Mouse (Mus musculus): ENCODE results near the gene Nek7. TPM values are rescaled to one million over a fixed set of nuclear protein-coding genes. Genes with fewer than 3 reads are reported as not detected.

Gene Nek7
- polyA plus RNA-seq, 1 experiment: 1.7 TPM

DNA sequence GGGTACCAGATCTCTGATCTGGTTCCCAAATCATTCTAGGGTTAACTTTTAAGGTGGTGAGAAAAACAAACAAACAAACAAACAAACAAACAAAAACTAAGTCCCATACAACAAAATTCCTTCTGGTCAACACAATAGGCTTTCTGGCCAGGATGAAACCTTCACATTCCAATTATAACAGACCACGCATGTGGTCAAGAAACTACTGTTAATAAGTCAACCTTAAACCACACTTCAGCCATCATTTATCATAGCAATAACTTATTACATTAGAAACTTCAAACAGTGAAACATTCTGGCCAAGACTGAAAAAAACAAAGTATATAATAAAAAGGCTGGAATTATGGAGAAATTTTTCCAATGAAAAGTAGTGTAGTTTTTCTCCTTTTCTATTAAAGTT lies 14.6 kb upstream of the Nek7 start:
- Histone ChIP-seq H3K4me3 (ENCODE audit: control insufficient read depth, low read depth, low read length) (no peak overlapping the region), H3K36me3 (ENCODE audit: control insufficient read depth, insufficient read depth, low read length) (no peaks in the 10 kb centered on the region), H3K27ac (ENCODE audit: control insufficient read depth, insufficient read depth, low read depth, low read length) (no peak overlapping the region), H3K27me3 (ENCODE audit: control insufficient read depth, insufficient read depth, low read length) (no peaks in the 10 kb centered on the region), H3K4me1 (ENCODE audit: control insufficient read depth, insufficient read depth, low read length) (no peaks in the 10 kb centered on the region)
- no peak for TF ChIP-seq POLR2A (IDR thresholded peaks at IDR 0.05; ENCODE audit: control insufficient read depth, low read depth, low read length)
- TF ChIP-seq CTCF (IDR thresholded peaks at IDR 0.05; ENCODE audit: control insufficient read depth, insufficient read depth, insufficient replicate concordance, low read depth, low read length): no peak

DNA sequence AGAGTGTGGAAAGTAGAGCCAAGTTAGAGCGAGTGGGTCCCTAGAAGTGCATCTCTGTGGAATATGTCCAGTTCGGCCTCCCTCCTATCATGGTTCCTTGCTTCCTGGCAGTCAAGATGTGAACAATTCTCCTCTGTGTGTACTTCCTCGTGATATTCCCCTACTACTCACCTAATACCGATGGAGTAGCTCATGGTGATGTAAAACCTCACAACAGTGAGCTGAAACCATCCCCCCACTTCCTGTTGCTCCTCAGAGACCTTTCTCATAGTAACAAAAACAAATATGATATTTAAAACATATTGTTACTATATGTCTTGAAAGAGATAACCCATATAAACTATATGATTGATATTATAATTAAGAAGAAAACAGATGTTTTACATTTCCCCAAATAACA lies 9.0 kb upstream of the Nek7 start:
- Histone ChIP-seq H3K4me3 (ENCODE audit: control insufficient read depth, low read depth, low read length) (no peak overlapping the region), H3K36me3 (ENCODE audit: control insufficient read depth, insufficient read depth, low read length) (no peaks in the 10 kb centered on the region), H3K27me3 (ENCODE audit: control insufficient read depth, insufficient read depth, low read length) (no peaks in the 10 kb centered on the region), H3K4me1 (ENCODE audit: control insufficient read depth, insufficient read depth, low read length) (no peaks in the 10 kb centered on the region), H3K27ac (ENCODE audit: control insufficient read depth, insufficient read depth, low read depth, low read length) (no peak overlapping the region)
- TF ChIP-seq POLR2A (IDR thresholded peaks at IDR 0.05; ENCODE audit: control insufficient read depth, low read depth, low read length): no peak
- TF ChIP-seq CTCF (IDR thresholded peaks at IDR 0.05; ENCODE audit: control insufficient read depth, insufficient read depth, insufficient replicate concordance, low read depth, low read length): no peak

DNA sequence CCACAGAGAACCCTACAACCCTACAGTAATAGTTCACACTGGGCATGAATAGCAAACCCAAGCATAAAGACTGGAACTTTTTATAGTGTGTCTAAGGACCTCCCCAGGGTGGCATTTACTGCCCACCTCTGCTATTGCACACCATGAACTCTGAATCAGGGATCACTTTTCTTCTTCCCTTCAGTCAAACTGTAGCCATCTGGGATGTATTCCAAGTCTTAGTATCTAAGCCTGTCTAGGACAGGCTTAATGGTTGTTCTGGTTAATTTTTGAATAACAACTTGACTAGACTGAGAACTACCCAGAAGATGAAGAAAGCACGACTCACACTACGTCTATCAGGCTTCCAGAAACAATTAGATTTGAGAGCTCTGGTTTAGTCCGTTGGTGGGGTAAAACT lies 8.5 kb upstream of the Nek7 start:
- no peaks in the 10 kb centered on the region for H3K36me3 ChIP-seq (ENCODE audit: control insufficient read depth, insufficient read depth, low read length)
- H3K4me1 ChIP-seq (ENCODE audit: control insufficient read depth, insufficient read depth, low read length): no peaks in the 10 kb centered on the region
- H3K27me3 ChIP-seq (ENCODE audit: control insufficient read depth, insufficient read depth, low read length): no peaks in the 10 kb centered on the region
- H3K4me3 ChIP-seq (ENCODE audit: control insufficient read depth, low read depth, low read length): no peak overlapping the region
- no peak for TF ChIP-seq CTCF (IDR thresholded peaks at IDR 0.05; ENCODE audit: control insufficient read depth, insufficient read depth, insufficient replicate concordance, low read depth, low read length)
- no peak for TF ChIP-seq POLR2A (IDR thresholded peaks at IDR 0.05; ENCODE audit: control insufficient read depth, low read depth, low read length)
- H3K27ac ChIP-seq (ENCODE audit: control insufficient read depth, insufficient read depth, low read depth, low read length): no peak overlapping the region

DNA sequence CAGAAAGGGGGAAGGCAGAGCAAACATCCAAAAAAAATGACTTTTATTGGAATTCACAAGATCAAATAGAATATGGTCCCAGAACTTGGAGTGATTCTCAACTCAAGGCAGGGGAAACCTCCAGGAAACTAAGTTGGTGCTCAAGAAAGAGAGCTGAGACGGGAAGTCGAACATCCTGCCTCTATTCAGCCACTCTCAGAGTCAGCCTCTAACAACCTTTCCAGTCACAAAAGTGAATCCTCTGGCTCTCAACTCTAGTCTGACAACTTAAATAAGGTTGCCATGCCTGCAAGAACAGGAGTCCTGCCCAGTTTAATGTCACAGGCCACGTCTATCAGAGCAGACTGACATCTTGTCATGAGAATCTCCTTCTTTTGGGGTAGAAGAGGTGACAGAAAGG lies 7.9 kb upstream of the Nek7 start:
- Histone ChIP-seq H3K4me1 (ENCODE audit: control insufficient read depth, insufficient read depth, low read length) (no peaks in the 10 kb centered on the region), H3K27ac (ENCODE audit: control insufficient read depth, insufficient read depth, low read depth, low read length) (no peak overlapping the region), H3K27me3 (ENCODE audit: control insufficient read depth, insufficient read depth, low read length) (no peaks in the 10 kb centered on the region), H3K4me3 (ENCODE audit: control insufficient read depth, low read depth, low read length) (no peak overlapping the region), H3K36me3 (ENCODE audit: control insufficient read depth, insufficient read depth, low read length) (no peaks in the 10 kb centered on the region)
- TF ChIP-seq CTCF (IDR thresholded peaks at IDR 0.05; ENCODE audit: control insufficient read depth, insufficient read depth, insufficient replicate concordance, low read depth, low read length): no peak
- no peak for TF ChIP-seq POLR2A (IDR thresholded peaks at IDR 0.05; ENCODE audit: control insufficient read depth, low read depth, low read length)

DNA sequence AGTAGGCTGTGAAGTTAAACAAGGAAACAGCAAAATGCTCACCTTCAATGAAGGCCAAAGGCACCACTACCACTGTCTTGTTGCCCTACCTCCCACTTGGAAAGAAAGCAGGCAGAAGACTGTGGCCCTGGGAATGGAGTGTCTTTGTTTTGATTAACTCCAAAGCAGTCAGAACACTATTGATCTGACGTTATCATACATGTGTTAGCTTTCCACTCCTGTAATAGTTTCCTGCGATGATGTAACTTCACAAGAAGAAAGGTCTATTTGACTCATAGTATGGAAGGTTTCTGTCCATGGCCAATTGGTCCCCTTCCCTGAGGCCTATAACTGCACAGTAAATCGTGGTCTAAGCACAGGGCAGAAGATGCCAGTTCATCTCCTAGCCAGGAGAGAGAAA lies 6.3 kb upstream of the Nek7 start:
- Histone ChIP-seq H3K27ac (ENCODE audit: control insufficient read depth, insufficient read depth, low read depth, low read length) (no peak overlapping the region), H3K27me3 (ENCODE audit: control insufficient read depth, insufficient read depth, low read length) (no peaks in the 10 kb centered on the region), H3K36me3 (ENCODE audit: control insufficient read depth, insufficient read depth, low read length) (no peaks in the 10 kb centered on the region), H3K4me3 (ENCODE audit: control insufficient read depth, low read depth, low read length) (no peak overlapping the region), H3K4me1 (ENCODE audit: control insufficient read depth, insufficient read depth, low read length) (no peaks in the 10 kb centered on the region)
- TF ChIP-seq CTCF (IDR thresholded peaks at IDR 0.05; ENCODE audit: control insufficient read depth, insufficient read depth, insufficient replicate concordance, low read depth, low read length): no peak
- no peak for TF ChIP-seq POLR2A (IDR thresholded peaks at IDR 0.05; ENCODE audit: control insufficient read depth, low read depth, low read length)

DNA sequence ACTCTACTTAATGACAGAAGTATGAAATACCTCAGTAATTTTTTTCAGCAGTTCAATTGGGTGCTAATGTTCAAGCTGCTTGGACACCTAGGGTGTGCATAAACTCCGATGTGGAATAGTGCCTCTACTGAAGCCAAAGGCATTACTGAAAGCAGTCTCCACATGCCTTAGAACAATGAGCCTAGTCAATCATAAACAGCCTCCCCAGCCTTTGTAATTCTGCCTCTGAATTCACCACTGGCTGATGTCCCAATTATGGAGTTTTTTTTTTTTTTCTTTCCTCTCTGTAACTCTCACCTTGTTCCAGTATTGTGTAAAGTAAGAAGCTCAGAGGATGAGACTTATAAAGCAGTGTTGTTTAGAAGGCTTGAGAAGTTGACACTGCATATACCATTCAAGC lies 3.9 kb upstream of the Nek7 start:
- H3K27ac ChIP-seq (ENCODE audit: control insufficient read depth, insufficient read depth, low read depth, low read length): no peak overlapping the region
- TF ChIP-seq CTCF (IDR thresholded peaks at IDR 0.05; ENCODE audit: control insufficient read depth, insufficient read depth, insufficient replicate concordance, low read depth, low read length) (no peak), POLR2A (IDR thresholded peaks at IDR 0.05; ENCODE audit: control insufficient read depth, low read depth, low read length) (no peak)
- no peaks in the 10 kb centered on the region for H3K36me3 ChIP-seq (ENCODE audit: control insufficient read depth, insufficient read depth, low read length)
- no peak overlapping the region for H3K4me3 ChIP-seq (ENCODE audit: control insufficient read depth, low read depth, low read length)
- H3K4me1 ChIP-seq (ENCODE audit: control insufficient read depth, insufficient read depth, low read length): peaks cover 4% of the 10 kb centered on the region
- H3K27me3 ChIP-seq (ENCODE audit: control insufficient read depth, insufficient read depth, low read length): no peaks in the 10 kb centered on the region

DNA sequence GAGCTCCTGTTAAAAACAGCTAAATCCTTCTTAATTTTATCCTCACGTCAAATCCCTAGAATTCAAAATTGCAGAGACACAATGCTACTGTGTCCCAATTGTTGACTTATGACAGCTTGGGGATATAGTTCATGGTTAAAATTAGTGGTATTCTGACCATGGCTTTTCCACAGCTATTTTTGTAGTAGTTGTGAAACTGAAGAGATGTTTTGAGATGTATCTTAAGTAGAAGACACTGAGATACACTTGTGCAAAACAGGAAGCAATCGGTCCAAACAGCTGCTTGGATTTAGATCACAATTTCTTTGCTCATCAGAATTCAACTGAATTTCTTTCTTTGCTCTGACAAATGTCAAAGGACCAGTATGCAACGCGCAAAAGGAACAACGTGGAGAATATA lies 2.9 kb upstream of the Nek7 start:
- Histone ChIP-seq H3K27me3 (ENCODE audit: control insufficient read depth, insufficient read depth, low read length) (no peaks in the 10 kb centered on the region), H3K36me3 (ENCODE audit: control insufficient read depth, insufficient read depth, low read length) (no peaks in the 10 kb centered on the region), H3K4me1 (ENCODE audit: control insufficient read depth, insufficient read depth, low read length) (peaks cover 7% of the 10 kb centered on the region), H3K4me3 (ENCODE audit: control insufficient read depth, low read depth, low read length) (no peak overlapping the region), H3K27ac (ENCODE audit: control insufficient read depth, insufficient read depth, low read depth, low read length) (no peak overlapping the region)
- TF ChIP-seq POLR2A (IDR thresholded peaks at IDR 0.05; ENCODE audit: control insufficient read depth, low read depth, low read length) (no peak), CTCF (IDR thresholded peaks at IDR 0.05; ENCODE audit: control insufficient read depth, insufficient read depth, insufficient replicate concordance, low read depth, low read length) (no peak)

DNA sequence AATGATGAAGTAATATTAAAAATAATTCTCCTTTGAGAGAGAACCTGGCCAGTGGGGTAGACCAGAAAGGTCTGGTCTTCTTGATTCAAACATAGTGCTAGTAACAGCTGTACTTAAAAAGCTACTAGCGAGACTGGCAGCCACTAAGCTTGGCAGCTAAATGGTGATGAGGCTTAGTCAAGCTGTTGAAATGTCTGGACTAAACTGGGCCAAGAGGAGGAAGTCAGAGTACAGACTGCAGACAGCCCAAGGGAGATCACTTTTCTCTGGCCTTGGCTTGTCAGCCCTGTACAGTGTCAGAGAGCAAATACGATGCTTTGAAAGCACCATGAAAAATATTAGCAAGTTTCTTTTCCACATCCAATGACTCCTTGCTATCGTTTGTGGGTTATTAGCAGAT lies 2.5 kb upstream of the Nek7 start:
- Histone ChIP-seq H3K36me3 (ENCODE audit: control insufficient read depth, insufficient read depth, low read length) (no peaks in the 10 kb centered on the region), H3K27ac (ENCODE audit: control insufficient read depth, insufficient read depth, low read depth, low read length) (no peak overlapping the region), H3K27me3 (ENCODE audit: control insufficient read depth, insufficient read depth, low read length) (no peaks in the 10 kb centered on the region), H3K4me1 (ENCODE audit: control insufficient read depth, insufficient read depth, low read length) (peaks cover 7% of the 10 kb centered on the region), H3K4me3 (ENCODE audit: control insufficient read depth, low read depth, low read length) (no peak overlapping the region)
- TF ChIP-seq CTCF (IDR thresholded peaks at IDR 0.05; ENCODE audit: control insufficient read depth, insufficient read depth, insufficient replicate concordance, low read depth, low read length) (no peak), POLR2A (IDR thresholded peaks at IDR 0.05; ENCODE audit: control insufficient read depth, low read depth, low read length) (no peak)

All from testis, adult 2 months (tissue).